Mouse (Mus musculus) olfactory bulb, adult 2 months (tissue): ENCODE measurements around the gene Celf2.

Experiments used
- CTCF ChIP-seq: fragments of 200-500 bp; IDR thresholded peaks from 2 replicates; pipeline ENCODE4 v1.5.1; 2012; ENCODE audit warnings: low read depth, mild to moderate bottlenecking, low read length, moderate library complexity; ENCODE audit not compliant: insufficient read depth
- POLR2A ChIP-seq: fragments of 200-500 bp; IDR thresholded peaks from 2 replicates; pipeline ENCODE4 v1.6.1; 2012; ENCODE audit warnings: mild to moderate bottlenecking, low read depth, low read length, moderate library complexity; ENCODE audit not compliant: insufficient read depth

GRCm38 (mm10) chr2:6538031-6538430, 971.3 kb downstream of the Celf2 start:
- TF ChIP-seq CTCF, result no peak
- no peak for TF ChIP-seq POLR2A
